Mouse (Mus musculus) MEL (cell line): ENCODE measurements around the gene Myom1. TPM values are rescaled to one million over a fixed set of nuclear protein-coding genes. Genes with fewer than 3 reads are reported as not detected.

Experiments
- DNase-seq: peaks from one replicate; pipeline ENCODE4 v3.0.0; 2011; ENCODE audit warnings: low read depth, low spot score
- H3K27ac ChIP-seq: 2 replicates; pipeline ENCODE4 v1.5.1; 2012; ENCODE audit warnings: low read depth, mild to moderate bottlenecking, control low read depth, low read length, moderate library complexity; ENCODE audit not compliant: control insufficient read depth
- H3K27me3 ChIP-seq, 2 experiments: fragments of 150-350 bp in 1 of 2; sonication (generic) in 1 of 2; 2 replicates each; pipeline ENCODE4 v1.6.1; 2012; ENCODE audit warnings: low read length in 2 of 2, mild to moderate bottlenecking in 2 of 2, improper control_type of control experiment in 1 of 2, moderate library complexity in 1 of 2; ENCODE audit not compliant: insufficient read depth in 2 of 2, control insufficient read depth in 1 of 2
- H3K36me3 ChIP-seq, 2 experiments: 2 replicates each; pipeline ENCODE4 v1.6.1; 2012 to 2014; ENCODE audit warnings: low read length in 2 of 2, improper control_type of control experiment in 1 of 2, inconsistent platforms in 1 of 2, mild to moderate bottlenecking in 1 of 2; ENCODE audit not compliant: insufficient read depth in 2 of 2, control insufficient read depth in 1 of 2
- H3K4me1 ChIP-seq, 2 experiments: fragments of 150-350 bp in 1 of 2; sonication (generic) in 1 of 2; 2 replicates each; pipeline ENCODE4 v1.6.1; 2012; ENCODE audit warnings: low read length in 2 of 2, improper control_type of control experiment in 1 of 2, mild to moderate bottlenecking in 1 of 2; ENCODE audit not compliant: insufficient read depth in 2 of 2, control insufficient read depth in 1 of 2
- H3K4me3 ChIP-seq, 2 experiments: fragments of 150-350 bp in 1 of 2; sonication (generic) in 1 of 2; 2 replicates each; pipeline ENCODE4 v1.5.1; 2012; ENCODE audit warnings: low read depth in 2 of 2, low read length in 2 of 2, mild to moderate bottlenecking in 2 of 2, moderate library complexity in 2 of 2, control low read depth in 1 of 2, improper control_type of control experiment in 1 of 2; ENCODE audit not compliant: control insufficient read depth in 1 of 2, insufficient read depth in 1 of 2
- H3K79me2 ChIP-seq: 2 replicates; pipeline ENCODE4 v1.6.1; 2012; ENCODE audit warnings: mild to moderate bottlenecking, low read length, moderate library complexity; ENCODE audit not compliant: control insufficient read depth, poor library complexity, insufficient read depth
- H3K9ac ChIP-seq: 2 replicates; pipeline ENCODE4 v1.6.1; 2012; ENCODE audit warnings: low read depth, mild to moderate bottlenecking, control low read depth, low read length, moderate library complexity; ENCODE audit not compliant: control insufficient read depth, poor library complexity, severe bottlenecking
- H3K9me3 ChIP-seq: fragments of 150-350 bp; sonication (generic); replicated peaks from 2 replicates; pipeline ENCODE4 v1.6.1; 2012; ENCODE audit warnings: mild to moderate bottlenecking, low read length, improper control_type of control experiment, moderate library complexity; ENCODE audit not compliant: insufficient read depth
- CHD1 ChIP-seq: IDR thresholded peaks from 2 replicates; pipeline ENCODE4 v1.6.1; 2012; ENCODE audit warnings: low read depth, mild to moderate bottlenecking, inconsistent platforms, low read length, improper control_type of control experiment
- CTCF ChIP-seq, 3 experiments: IDR thresholded peaks in 2 of 3; conservative IDR thresholded peaks in 1 of 3; 2 replicates each; pipeline ENCODE4 v1.5.1; 2011 to 2012; ENCODE audit warnings: low read length in 3 of 3, low read depth in 2 of 3, mild to moderate bottlenecking in 2 of 3, improper control_type of control experiment in 1 of 3, inconsistent platforms in 1 of 3, mixed read lengths in 1 of 3, moderate library complexity in 1 of 3; ENCODE audit not compliant: control insufficient read depth in 1 of 3, insufficient read depth in 1 of 3, poor library complexity in 1 of 3, severe bottlenecking in 1 of 3
- E2F4 ChIP-seq: IDR thresholded peaks from 2 replicates; pipeline ENCODE4 v1.6.1; 2011; ENCODE audit warnings: low read depth, low read length, improper control_type of control experiment, borderline replicate concordance
- ELF1 ChIP-seq: IDR thresholded peaks from 2 replicates; pipeline ENCODE4 v1.6.1; 2014; ENCODE audit warnings: low read depth, mild to moderate bottlenecking, inconsistent platforms, low read length, improper control_type of control experiment, moderate library complexity
- EP300 ChIP-seq, 2 experiments: IDR thresholded peaks; 2 replicates each; pipeline ENCODE4 v1.6.1; 2011; ENCODE audit warnings: improper control_type of control experiment in 2 of 2, low read length in 2 of 2, low read depth in 1 of 2, mild to moderate bottlenecking in 1 of 2
- ETS1 ChIP-seq: IDR thresholded peaks from 2 replicates; pipeline ENCODE4 v1.6.1; 2012; ENCODE audit warnings: low read depth, mild to moderate bottlenecking, inconsistent platforms, low read length, improper control_type of control experiment, moderate library complexity
- GATA1 ChIP-seq: IDR thresholded peaks from 2 replicates; pipeline ENCODE4 v1.6.1; 2011; ENCODE audit warnings: low read depth, low read length, improper control_type of control experiment
- JUND ChIP-seq: IDR thresholded peaks from 2 replicates; pipeline ENCODE4 v1.6.1; 2011; ENCODE audit warnings: low read depth, mild to moderate bottlenecking, improper control_type of control experiment, low read length
- MAX ChIP-seq: IDR thresholded peaks from 2 replicates; pipeline ENCODE4 v1.6.1; 2011; ENCODE audit warnings: low read length, improper control_type of control experiment
- MAZ ChIP-seq: IDR thresholded peaks from 2 replicates; pipeline ENCODE4 v1.6.1; 2012; ENCODE audit warnings: low read depth, mild to moderate bottlenecking, inconsistent platforms, low read length, improper control_type of control experiment
- MEF2A ChIP-seq: IDR thresholded peaks from 2 replicates; pipeline ENCODE4 v1.6.1; 2014; ENCODE audit warnings: low read depth, mild to moderate bottlenecking, inconsistent platforms, low read length, improper control_type of control experiment; ENCODE audit not compliant: poor library complexity, insufficient replicate concordance, severe bottlenecking; ENCODE audit errors: extremely low read depth
- MYC ChIP-seq: IDR thresholded peaks from 2 replicates; pipeline ENCODE4 v1.6.1; 2011; ENCODE audit warnings: low read depth, mild to moderate bottlenecking, low read length, improper control_type of control experiment, moderate library complexity
- NELFE ChIP-seq: IDR thresholded peaks from 2 replicates; pipeline ENCODE4 v1.6.1; 2011; ENCODE audit warnings: low read depth, low read length, improper control_type of control experiment
- POLR2AphosphoS5 ChIP-seq: IDR thresholded peaks from 2 replicates; pipeline ENCODE4 v1.6.1; 2012; ENCODE audit warnings: low read depth, borderline replicate concordance, mild to moderate bottlenecking, inconsistent platforms, low read length, moderate library complexity, mixed read lengths
- RAD21 ChIP-seq: IDR thresholded peaks from 2 replicates; pipeline ENCODE4 v1.6.1; 2011; ENCODE audit warnings: mild to moderate bottlenecking, low read depth, low read length, improper control_type of control experiment
- RCOR1 ChIP-seq: IDR thresholded peaks from 2 replicates; pipeline ENCODE4 v1.6.1; 2012; ENCODE audit warnings: low read depth, mild to moderate bottlenecking, inconsistent platforms, low read length, improper control_type of control experiment
- SIN3A ChIP-seq: IDR thresholded peaks from 2 replicates; pipeline ENCODE4 v1.6.1; 2012; ENCODE audit warnings: low read length, improper control_type of control experiment, inconsistent platforms
- SMC3 ChIP-seq: IDR thresholded peaks from 2 replicates; pipeline ENCODE4 v1.6.1; 2011; ENCODE audit warnings: low read depth, low read length, improper control_type of control experiment
- TBP ChIP-seq: IDR thresholded peaks from 2 replicates; pipeline ENCODE4 v1.8.0; 2011; ENCODE audit warnings: low read depth, low read length, improper control_type of control experiment
- TCF12 ChIP-seq: IDR thresholded peaks from 2 replicates; pipeline ENCODE4 v1.6.1; 2014; ENCODE audit warnings: low read depth, mild to moderate bottlenecking, inconsistent platforms, low read length, improper control_type of control experiment, moderate library complexity
- UBTF ChIP-seq: IDR thresholded peaks from 2 replicates; pipeline ENCODE4 v1.6.1; 2012; ENCODE audit warnings: low read depth, mild to moderate bottlenecking, inconsistent platforms, low read length, improper control_type of control experiment, moderate library complexity, borderline replicate concordance; ENCODE audit not compliant: insufficient read depth
- USF2 ChIP-seq, 2 experiments: IDR thresholded peaks; 2 replicates each; pipeline ENCODE4 v1.6.1; 2011 to 2012; ENCODE audit warnings: improper control_type of control experiment in 2 of 2, low read length in 2 of 2, borderline replicate concordance in 1 of 2, inconsistent platforms in 1 of 2, low read depth in 1 of 2, mild to moderate bottlenecking in 1 of 2; ENCODE audit not compliant: insufficient read depth in 1 of 2
- ZC3H11A ChIP-seq: IDR thresholded peaks from 2 replicates; pipeline ENCODE4 v1.6.1; 2012; ENCODE audit warnings: low read depth, mild to moderate bottlenecking, inconsistent platforms, low read length, improper control_type of control experiment
- ZKSCAN1 ChIP-seq: IDR thresholded peaks from 2 replicates; pipeline ENCODE4 v1.6.1; 2012; ENCODE audit warnings: low read depth, mild to moderate bottlenecking, inconsistent platforms, low read length, improper control_type of control experiment, moderate library complexity
- ZNF384 ChIP-seq: IDR thresholded peaks from 2 replicates; pipeline ENCODE4 v1.6.1; 2012; ENCODE audit warnings: low read depth, mild to moderate bottlenecking, inconsistent platforms, low read length, improper control_type of control experiment
- polyA plus RNA-seq, 2 experiments: library from polyadenylated mRNA; stranded (reverse) in 1 of 2; unstranded in 1 of 2; fragments of >175 nt in 1 of 2; fragments of >200 nt in 1 of 2; gene quantifications; 2 replicates each; pipeline versions ENCODE4 v1.2.1 to v1.2.4; 2012; ENCODE audit warnings: low replicate concordance in 2 of 2, low read depth in 1 of 2; ENCODE audit not compliant: insufficient read length in 2 of 2, insufficient read depth in 1 of 2, missing spikeins in 1 of 2
- total RNA-seq: library from RNA; depleted of rRNA; stranded (reverse); fragments of 300-350 nt; gene quantifications from 2 replicates; pipeline ENCODE4 v1.2.3, GENCODE M21; 2012

Gene Myom1
- total and polyA plus RNA-seq, 3 experiments = 0.65 to 0.79 TPM; not detected in 1

DNA sequence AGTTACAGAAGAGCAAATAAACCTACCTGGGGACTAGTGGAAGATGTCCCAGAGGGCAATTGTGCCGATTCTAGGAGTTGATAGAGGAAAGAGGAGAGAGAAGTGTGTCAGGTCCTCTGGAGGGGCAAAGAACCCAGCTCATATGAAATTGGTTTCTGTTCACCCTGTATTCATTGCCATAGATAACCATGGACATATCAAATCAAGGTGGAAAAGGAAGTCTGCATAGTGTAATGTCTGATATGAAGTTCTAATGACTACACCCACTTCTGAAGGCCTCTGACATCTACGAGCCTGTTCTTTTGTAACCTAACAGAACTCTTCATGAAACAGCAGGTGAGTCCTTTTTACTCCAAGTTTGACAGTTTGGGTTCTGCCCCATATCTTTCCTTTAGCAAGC, 1.3 kb downstream of the Myom1 start (continued):
- TF ChIP-seq USF2 (IDR thresholded peaks at IDR 0.05; ENCODE audit: borderline replicate concordance in 1 of 2, insufficient read depth in 1 of 2, low read depth in 1 of 2, low read length in 2 of 2) (no peak), E2F4 (no peak), TCF12 (peak; percentile 80), SIN3A (peak; percentile 59), MAZ (no peak), CTCF (IDR thresholded peaks at IDR 0.05 in 2 of 3, conservative IDR thresholded peaks at IDR 0.05 in 1 of 3; ENCODE audit: control insufficient read depth in 1 of 3, insufficient read depth in 1 of 3, low read depth in 2 of 3, low read length in 3 of 3, poor library complexity in 1 of 3, severe bottlenecking in 1 of 3) (no peak), POLR2AphosphoS5 (no peak), TBP (no peak), GATA1 (peak; percentile 82)

DNA sequence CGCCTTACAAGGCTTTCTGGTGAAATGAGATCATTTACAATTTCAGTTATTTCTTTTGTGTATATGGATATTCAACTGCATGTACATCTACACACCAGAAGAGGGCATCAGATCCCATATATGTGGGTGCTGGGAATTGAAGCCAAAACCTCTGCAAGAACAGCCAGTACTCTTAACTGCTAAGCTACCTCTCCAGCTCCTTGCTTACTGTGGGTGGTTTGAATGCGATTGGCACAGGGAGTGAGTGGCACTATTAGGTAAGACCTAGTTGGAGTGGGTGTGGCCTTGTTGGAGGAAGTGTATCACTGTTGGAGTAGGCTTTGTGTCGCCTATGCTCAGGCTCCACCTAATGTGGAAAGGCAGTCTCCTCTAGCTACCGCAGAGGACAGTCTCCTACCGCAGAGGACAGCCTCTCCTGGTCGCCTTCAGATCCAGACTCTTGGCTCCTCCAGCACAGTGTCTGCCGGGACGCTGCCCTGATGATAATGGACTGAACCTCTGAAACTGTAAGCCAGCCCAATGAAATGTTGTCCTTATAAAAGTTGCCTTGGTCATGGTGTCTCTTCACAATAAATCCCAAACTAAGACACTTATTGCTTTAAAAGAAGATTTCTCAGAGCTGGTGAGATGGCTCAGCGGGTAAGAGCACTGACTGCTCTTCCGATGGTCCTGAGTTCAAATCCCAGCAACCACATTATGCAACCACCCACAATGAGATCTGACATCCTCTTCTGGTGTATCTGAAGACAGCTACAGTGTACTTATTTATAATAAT, 1.9 kb downstream of the Myom1 start:
- H3K79me2 ChIP-seq = peaks cover 30% of the 10 kb centered on the region
- peak overlapping the region; percentile 79 for H3K27ac ChIP-seq

More for the DNA sequence above, 1.9 kb downstream of the Myom1 start:
- DNase-seq = peak; percentile 84
- Histone ChIP-seq H3K27me3 (no peaks in the 10 kb centered on the region), H3K4me1 (peaks cover 6 to 21% of the 10 kb centered on the region in 2 experiments; a peak in 3 of 4 replicates), H3K36me3 (peaks cover 0 to 15% of the 10 kb centered on the region in 2 experiments; a peak in 2 of 4 replicates), H3K9ac (peak overlapping the region; percentile 45), H3K9me3 (no peaks in the 10 kb centered on the region), H3K4me3 (peak overlapping the region in 1 of 2 experiments; percentile 50; a peak in 2 of 4 replicates)
- TF ChIP-seq CHD1 (no peak), ZC3H11A (no peak), ETS1 (peak; percentile 23; the same call in 1 of the 2 replicates), MEF2A (no peak), POLR2AphosphoS5 (no peak), ELF1 (no peak), RCOR1 (no peak), USF2 (IDR thresholded peaks at IDR 0.05; ENCODE audit: borderline replicate concordance in 1 of 2, insufficient read depth in 1 of 2, low read depth in 1 of 2, low read length in 2 of 2) (no peak), EP300 (IDR thresholded peaks at IDR 0.05; ENCODE audit: low read depth in 1 of 2, low read length in 2 of 2) (no peak; a peak in 1 of 4 replicates), JUND (no peak), UBTF (no peak), MAX (no peak), MYC (no peak), TBP (peak; percentile 69), ZKSCAN1 (no peak), NELFE (peak; percentile 31), SMC3 (0 out of 2 replicates have a peak, but pooled peaks have one; percentile 1), CTCF (IDR thresholded peaks at IDR 0.05 in 2 of 3, conservative IDR thresholded peaks at IDR 0.05 in 1 of 3; ENCODE audit: control insufficient read depth in 1 of 3, insufficient read depth in 1 of 3, low read depth in 2 of 3, low read length in 3 of 3, poor library complexity in 1 of 3, severe bottlenecking in 1 of 3) (peak in 2 of 3 experiments; percentile 27 to 38; a peak in 4 of 6 replicates), ZNF384 (no peak), RAD21 (peak; percentile 11), GATA1 (no peak), SIN3A (peak; percentile 3)
